Mouse (Mus musculus) stomach, adult 2 months (tissue): ENCODE measurements around the gene Trp53tg5. TPM values are rescaled to one million over a fixed set of nuclear protein-coding genes. Genes with fewer than 3 reads are reported as not detected.

Experiments used
- polyA plus RNA-seq: library from polyadenylated mRNA; depleted of rRNA; stranded (reverse); fragments of >200 nt; gene quantifications from 2 replicates; pipeline ENCODE4 v1.2.3, GENCODE M21; 2012; rRNA removed

Gene Trp53tg5
- polyA plus RNA-seq, result not detected in 2 replicates

DNA sequence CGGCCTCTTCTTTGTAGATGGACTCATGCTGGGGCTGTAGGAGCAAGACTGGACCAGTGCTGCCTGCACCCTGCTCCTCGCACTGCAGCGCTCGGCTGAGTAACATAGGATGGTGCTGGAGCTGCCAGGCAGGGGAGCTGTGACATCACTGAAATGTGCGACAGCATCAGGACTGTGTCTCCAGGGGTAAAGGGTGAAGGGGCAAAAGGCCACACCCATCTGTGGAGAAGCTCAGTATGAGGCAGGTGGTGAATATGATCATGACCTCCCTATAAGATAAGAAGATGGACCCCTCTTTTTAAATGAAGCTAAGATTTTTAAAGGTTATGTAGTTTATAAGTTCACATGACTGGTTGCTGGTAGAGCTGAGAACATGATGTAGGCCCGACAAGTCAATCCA lies at the start of gene Trp53tg5:
Gene Trp53tg5 (minus strand): TSS at position 101 of the 400 bp plus-strand sequence.

DNA sequence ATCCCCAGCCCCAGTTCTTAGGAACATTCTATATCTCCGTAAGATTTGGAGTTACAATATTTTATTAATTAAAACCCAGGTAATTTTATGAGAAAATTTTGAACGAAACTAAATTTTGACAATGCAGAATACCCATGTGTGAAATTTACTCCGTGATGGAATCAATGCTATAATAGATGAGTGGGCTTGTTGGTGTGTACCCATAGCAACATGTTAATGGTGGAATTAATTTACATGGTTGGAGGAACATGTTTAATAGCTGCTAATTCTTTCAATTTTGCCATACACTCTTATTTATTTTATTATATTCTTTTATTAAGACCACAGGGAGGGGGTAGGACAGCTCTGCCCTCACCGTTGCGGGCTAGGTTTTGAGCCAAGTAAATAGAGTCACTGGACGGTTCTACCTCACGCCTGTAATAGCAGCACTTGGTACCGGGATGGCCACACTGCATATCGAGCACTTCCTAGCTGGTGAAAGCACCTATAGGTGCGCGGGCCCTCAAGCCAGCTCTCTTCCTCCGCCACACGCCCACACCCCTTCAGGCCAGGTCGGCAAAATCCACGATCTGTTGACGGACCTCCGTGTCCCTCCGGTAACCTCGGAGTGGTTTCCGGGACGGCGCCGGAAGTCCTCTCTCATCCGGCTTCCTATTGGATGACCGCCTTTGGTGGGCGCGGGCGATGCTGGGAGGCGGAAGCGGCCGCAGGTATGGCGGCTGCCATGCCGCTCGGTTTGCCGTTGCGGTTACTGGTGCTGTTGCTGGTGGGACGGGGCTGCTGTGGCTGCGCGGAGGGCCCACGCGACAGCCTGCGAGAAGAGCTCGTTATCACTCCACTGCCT lies 23.5 kb upstream of the Trp53tg5 start, which contains the start of gene Pigt:
Gene Pigt (plus strand): TSS at position 674 of the 844 bp plus-strand sequence.

GRCm38 (mm10) chr2:164485681-164486257 lies 12.2 kb upstream of the Trp53tg5 start, which contains the start of gene Dbndd2:
Gene Dbndd2 (plus strand): TSS chr2:164486106.

DNA sequence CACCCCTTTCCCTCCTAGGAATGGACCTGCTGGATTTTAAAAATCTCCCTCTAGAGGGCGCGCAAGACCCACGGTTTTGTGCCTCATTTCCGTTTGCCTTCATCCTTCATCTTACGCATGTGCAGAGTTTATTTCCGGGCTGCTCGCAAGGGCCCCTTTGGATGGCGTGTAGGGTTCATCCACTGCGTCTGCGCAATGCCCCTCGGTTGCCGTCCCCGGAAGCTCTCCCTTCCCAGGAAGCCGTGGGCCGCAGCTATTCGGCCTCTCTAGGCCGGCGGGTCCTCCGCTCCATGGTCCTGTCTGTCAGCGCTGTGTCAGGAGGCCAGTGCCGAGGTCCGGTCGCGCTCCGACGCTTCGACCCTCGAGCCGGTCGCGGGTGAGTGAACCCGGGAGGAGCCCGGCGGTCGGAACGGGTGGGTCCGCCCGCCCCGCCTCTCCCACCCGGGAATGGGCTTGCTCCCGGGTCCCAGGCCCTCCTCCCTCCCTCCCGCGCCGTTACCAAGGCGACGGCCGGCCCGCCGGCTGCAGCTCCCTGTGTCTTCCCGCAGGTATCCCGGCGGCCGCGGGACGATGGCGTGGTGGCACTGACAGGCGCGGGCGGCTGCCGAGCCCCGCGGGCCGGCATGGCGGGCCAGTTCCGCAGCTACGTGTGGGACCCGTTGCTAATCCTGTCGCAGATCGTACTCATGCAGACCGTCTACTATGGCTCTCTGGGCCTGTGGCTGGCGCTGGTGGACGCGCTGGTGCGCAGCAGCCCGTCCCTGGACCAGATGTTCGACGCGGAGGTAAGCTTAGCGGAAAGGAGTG lies 12.6 kb downstream of the Trp53tg5 start, which contains the start of gene Gm20458:
Gene Gm20458 (plus strand): TSS at position 223 of the 807 bp plus-strand sequence.

GRCm38 (mm10) chr2:164456864-164457300 lies 16.6 kb downstream of the Trp53tg5 start, which contains the start of gene Sys1:
Gene Sys1 (plus strand): TSS chr2:164456964.

DNA sequence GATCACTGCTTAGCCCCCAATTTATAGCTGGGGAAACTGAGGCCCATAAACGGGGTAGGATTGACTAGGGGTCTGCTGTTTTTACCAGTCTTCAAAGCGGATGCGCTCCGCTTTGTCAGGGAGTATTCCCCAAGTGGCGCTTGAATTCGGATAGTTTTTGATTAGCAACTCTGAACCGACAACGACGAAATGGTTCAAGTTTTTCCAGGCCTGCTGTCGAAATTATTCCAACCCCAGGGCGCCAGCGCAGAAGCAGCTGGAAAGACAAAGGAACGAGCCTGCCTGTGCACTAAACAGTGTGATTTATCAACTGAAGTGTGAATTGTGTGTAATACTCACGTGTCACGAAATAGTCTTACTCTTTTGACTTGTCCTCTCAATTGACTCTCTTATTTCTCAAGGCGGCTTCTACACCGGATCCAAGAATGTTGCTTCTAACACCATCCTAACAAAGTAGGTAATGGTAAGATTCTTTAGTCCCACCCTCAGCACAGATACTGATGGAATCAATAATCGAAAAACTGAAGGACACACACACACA lies 30.0 kb downstream of the Trp53tg5 start, which contains the start of gene Sdc4:
Gene Sdc4 (minus strand): TSS at position 428 of the 541 bp plus-strand sequence.

Other genes starting within 250 kb of the Trp53tg5 start
- gene Svs2, start 235.3 kb downstream of the Trp53tg5 start, polyA plus RNA-seq, result not detected in 2 replicates
- not detected in 2 replicates for gene Svs3b, start 217.1 kb downstream of the Trp53tg5 start, polyA plus RNA-seq
- not detected in 2 replicates for gene Svs4, start 195.3 kb downstream of the Trp53tg5 start, polyA plus RNA-seq
- not detected in 2 replicates for gene Svs3a, start 184.5 kb downstream of the Trp53tg5 start, polyA plus RNA-seq
- gene Svs6, start 157.0 kb downstream of the Trp53tg5 start, polyA plus RNA-seq, result not detected in 2 replicates
- not detected in 2 replicates for gene Svs5, start 141.0 kb downstream of the Trp53tg5 start, polyA plus RNA-seq
- gene Slpi, start 84.6 kb downstream of the Trp53tg5 start, polyA plus RNA-seq, result 82.6 and 153 TPM in 2 replicates
- gene Rbpjl, start 70.6 kb downstream of the Trp53tg5 start, polyA plus RNA-seq, result 3.5 and 6.9 TPM in 2 replicates
- gene Matn4, start 68.6 kb downstream of the Trp53tg5 start, polyA plus RNA-seq, result 0.78 and 1.2 TPM in 2 replicates
- gene Sdc4, start 29.8 kb downstream of the Trp53tg5 start, polyA plus RNA-seq, result 34.9 and 37.0 TPM in 2 replicates
- gene Sys1, start 16.8 kb downstream of the Trp53tg5 start, polyA plus RNA-seq, result 71.4 and 132 TPM in 2 replicates
- gene Gm20458, start 12.8 kb downstream of the Trp53tg5 start, polyA plus RNA-seq, result 31.3 and 46.5 TPM in 2 replicates
- gene Dbndd2, start 12.4 kb upstream of the Trp53tg5 start, polyA plus RNA-seq, result 27.2 and 65.5 TPM in 2 replicates
- 90.3 and 138 TPM in 2 replicates for gene Pigt, start 23.8 kb upstream of the Trp53tg5 start, polyA plus RNA-seq
- 41.0 and 51.1 TPM in 2 replicates for gene Wfdc2, start 88.7 kb upstream of the Trp53tg5 start, polyA plus RNA-seq
- gene Spint3, start 99.7 kb upstream of the Trp53tg5 start, polyA plus RNA-seq, result 0.43 TPM in 1 of 2 replicates, not detected in the other
- 0.08 and 0.14 TPM in 2 replicates for gene Wfdc6a, start 111.7 kb upstream of the Trp53tg5 start, polyA plus RNA-seq
- gene Eppin, start 119.9 kb upstream of the Trp53tg5 start, polyA plus RNA-seq, result 0.19 TPM in 1 of 2 replicates, not detected in the other
- gene Wfdc6b, start 139.8 kb upstream of the Trp53tg5 start, polyA plus RNA-seq, result 0.11 TPM in 1 of 2 replicates, not detected in the other
- 0.26 TPM in 1 of 2 replicates, not detected in the other for gene Wfdc8, start 139.9 kb upstream of the Trp53tg5 start, polyA plus RNA-seq
- 0.09 TPM in 1 of 2 replicates, not detected in the other for gene Wfdc16, start 165.1 kb upstream of the Trp53tg5 start, polyA plus RNA-seq
- gene Wfdc10, start 182.3 kb upstream of the Trp53tg5 start, polyA plus RNA-seq, result 0.30 and 3.4 TPM in 2 replicates
- not detected in 2 replicates for gene Wfdc9, start 182.9 kb upstream of the Trp53tg5 start, polyA plus RNA-seq
- gene Wfdc11, start 200.4 kb upstream of the Trp53tg5 start, polyA plus RNA-seq, result not detected in 2 replicates
- gene Wfdc13, start 211.4 kb upstream of the Trp53tg5 start, polyA plus RNA-seq, result 0.75 and 2.0 TPM in 2 replicates
- gene Spint4, start 224.8 kb upstream of the Trp53tg5 start, polyA plus RNA-seq, result 0.20 TPM in 1 of 2 replicates, not detected in the other
- gene Spint5, start 241.6 kb upstream of the Trp53tg5 start, polyA plus RNA-seq, result not detected in 2 replicates